Mouse (Mus musculus) monocyte, adult 2 months (primary cell): Measurements from ENCODE around the gene Spg21.

Source experiments
- DNase-seq, 2 experiments: peaks; one replicate each; pipeline ENCODE4 v3.0.0; 2022; ENCODE audit warnings: low spot score in 2 of 2, low read depth in 1 of 2

The Spg21 gene

GRCm38 (mm10) chr9:65460732-65461442, at the start of gene Spg21:
TSS of gene Spg21 (plus strand) at chr9:65460947.
- peak; percentile 94 to 98 for DNase-seq

GRCm38 (mm10) chr9:65411326-65411725, 49.4 kb upstream of the Spg21 start:
- no peak for DNase-seq

GRCm38 (mm10) chr9:65417738-65418137, 43.0 kb upstream of the Spg21 start:
- no peak for DNase-seq

GRCm38 (mm10) chr9:65419633-65420032, 41.1 kb upstream of the Spg21 start:
- no peak for DNase-seq

- no peak for DNase-seq
Measured at GRCm38 (mm10) chr9:65422760-65423501, 37.8 kb upstream of the Spg21 start, which contains the start of gene Slc51b. TSS of gene Slc51b (minus strand) at chr9:65422955.

- no peak for DNase-seq
Measured at GRCm38 (mm10) chr9:65424393-65424792, 36.4 kb upstream of the Spg21 start.

- DNase-seq: no peak
Measured at GRCm38 (mm10) chr9:65427511-65427910, 33.2 kb upstream of the Spg21 start.

- no peak for DNase-seq
Measured at GRCm38 (mm10) chr9:65428003-65428402, 32.7 kb upstream of the Spg21 start.

GRCm38 (mm10) chr9:65430401-65430800, 30.3 kb upstream of the Spg21 start:
- no peak for DNase-seq

- no peak for DNase-seq
Measured at GRCm38 (mm10) chr9:65430921-65431320, 29.8 kb upstream of the Spg21 start.

- peak; percentile 37 to 66 for DNase-seq
Measured at GRCm38 (mm10) chr9:65432236-65432635, 28.5 kb upstream of the Spg21 start.

GRCm38 (mm10) chr9:65434140-65434539, 26.6 kb upstream of the Spg21 start:
- DNase-seq: peak; percentile 29 to 44

GRCm38 (mm10) chr9:65435211-65435610, 25.5 kb upstream of the Spg21 start:
- DNase-seq: no peak

GRCm38 (mm10) chr9:65435671-65436301, 25.0 kb upstream of the Spg21 start, which contains the start of gene Mtfmt:
TSS of gene Mtfmt (plus strand) at chr9:65435782.
- peak; percentile 78 to 88 for DNase-seq

GRCm38 (mm10) chr9:65444692-65445091, 16.1 kb upstream of the Spg21 start:
- DNase-seq: no peak

- DNase-seq: no peak
Measured at GRCm38 (mm10) chr9:65447951-65448350, 12.8 kb upstream of the Spg21 start.

- DNase-seq: no peak
Measured at GRCm38 (mm10) chr9:65458975-65459374, 1.8 kb upstream of the Spg21 start.

GRCm38 (mm10) chr9:65460198-65460597, 549 bp upstream of the Spg21 start:
- DNase-seq: no peak

- DNase-seq: no peak
Measured at GRCm38 (mm10) chr9:65462544-65462943, 1.8 kb downstream of the Spg21 start.

- DNase-seq: no peak
Measured at GRCm38 (mm10) chr9:65464161-65464560, 3.4 kb downstream of the Spg21 start.

- no peak for DNase-seq
Measured at GRCm38 (mm10) chr9:65465241-65465640, 4.5 kb downstream of the Spg21 start.

GRCm38 (mm10) chr9:65467686-65468085, 6.9 kb downstream of the Spg21 start:
- DNase-seq: no peak
